Mouse (Mus musculus): ENCODE measurements around the gene Rpl4. TPM values are rescaled to one million over a fixed set of nuclear protein-coding genes. Genes with fewer than 3 reads are reported as not detected.

The Rpl4 gene
- polyA plus RNA-seq, 1 experiment, result 421 TPM

DNA sequence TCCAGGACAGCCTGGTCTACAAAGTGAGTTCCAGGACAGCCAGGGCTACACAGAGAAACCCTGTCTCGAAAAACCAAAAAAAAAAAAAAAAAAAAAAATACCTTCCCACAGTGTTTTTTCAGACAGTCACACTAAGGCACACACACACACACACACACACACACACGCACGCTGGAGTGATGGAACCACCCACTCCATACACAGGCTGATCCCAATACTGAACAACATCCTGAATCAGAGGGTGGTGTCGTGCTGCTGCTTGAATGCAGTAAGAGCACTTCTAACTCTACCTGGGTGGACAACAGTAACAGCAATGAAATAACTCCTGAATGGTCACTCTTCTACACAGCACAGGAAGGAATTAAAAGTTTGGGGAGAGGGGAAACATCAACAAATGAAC lies 48.3 kb downstream of the Rpl4 start:
- WGBS, result 81% methylated on average over 4 of the region's 4 CpGs

DNA sequence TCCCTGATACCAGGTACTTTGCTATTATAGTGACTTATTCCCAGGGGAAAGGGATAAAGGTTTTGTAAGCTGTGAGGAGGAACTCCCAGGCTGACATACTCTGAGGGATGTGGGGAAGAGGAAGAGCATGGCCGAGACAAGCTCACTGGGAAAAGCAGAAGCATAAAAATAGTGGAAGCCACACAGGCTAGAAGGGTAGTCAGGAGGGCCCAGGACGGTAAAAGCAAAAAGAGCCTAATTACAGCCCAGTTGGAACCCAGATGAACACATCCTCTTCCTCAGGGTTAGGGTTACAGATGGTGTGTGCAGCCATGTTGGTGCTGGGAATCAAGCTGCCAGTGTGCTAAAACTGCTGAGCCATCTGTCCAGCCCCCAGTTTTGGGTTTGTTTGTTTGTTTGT lies 48.9 kb downstream of the Rpl4 start:
- no peak overlapping the region for H3K27ac ChIP-seq (ENCODE audit: insufficient read depth, low read depth, low read length)
- no peaks in the 10 kb centered on the region for H3K36me3 ChIP-seq (ENCODE audit: control insufficient read depth, insufficient read depth, low read length)
- DNase-seq, result no peak
- no peak overlapping the region for H3K4me3 ChIP-seq (ENCODE audit: insufficient read depth, low read depth, low read length)
- 71% methylated on average over 2 of the region's 2 CpGs for WGBS
- H3K27me3 ChIP-seq (replicated peaks; ENCODE audit: control insufficient read depth, insufficient read depth, low read length), result no peaks in the 10 kb centered on the region
- TF ChIP-seq POLR2A (IDR thresholded peaks at IDR 0.05; ENCODE audit: low read depth, low read length) (no peak), CTCF (conservative IDR thresholded peaks at IDR 0.05; ENCODE audit: insufficient read depth, insufficient read length, low read depth, low read length) (no peak)
- H3K4me1 ChIP-seq (ENCODE audit: control insufficient read depth, insufficient read depth, low read length), result peaks cover 10% of the 10 kb centered on the region; the same call in 1 of the 2 replicates

More for the DNA sequence above, 48.3 kb downstream of the Rpl4 start:
- H3K27ac ChIP-seq (ENCODE audit: insufficient read depth, low read depth, low read length), result no peak overlapping the region
- H3K4me1 ChIP-seq (ENCODE audit: control insufficient read depth, insufficient read depth, low read length), result peaks cover 10% of the 10 kb centered on the region; the same call in 1 of the 2 replicates
- H3K36me3 ChIP-seq (ENCODE audit: control insufficient read depth, insufficient read depth, low read length), result no peaks in the 10 kb centered on the region
- no peak overlapping the region for H3K4me3 ChIP-seq (ENCODE audit: insufficient read depth, low read depth, low read length)
- TF ChIP-seq CTCF (conservative IDR thresholded peaks at IDR 0.05; ENCODE audit: insufficient read depth, insufficient read length, low read depth, low read length), result no peak
- no peak for TF ChIP-seq POLR2A (IDR thresholded peaks at IDR 0.05; ENCODE audit: low read depth, low read length)
- H3K27me3 ChIP-seq (replicated peaks; ENCODE audit: control insufficient read depth, insufficient read depth, low read length), result no peaks in the 10 kb centered on the region
- no peak for DNase-seq

DNA sequence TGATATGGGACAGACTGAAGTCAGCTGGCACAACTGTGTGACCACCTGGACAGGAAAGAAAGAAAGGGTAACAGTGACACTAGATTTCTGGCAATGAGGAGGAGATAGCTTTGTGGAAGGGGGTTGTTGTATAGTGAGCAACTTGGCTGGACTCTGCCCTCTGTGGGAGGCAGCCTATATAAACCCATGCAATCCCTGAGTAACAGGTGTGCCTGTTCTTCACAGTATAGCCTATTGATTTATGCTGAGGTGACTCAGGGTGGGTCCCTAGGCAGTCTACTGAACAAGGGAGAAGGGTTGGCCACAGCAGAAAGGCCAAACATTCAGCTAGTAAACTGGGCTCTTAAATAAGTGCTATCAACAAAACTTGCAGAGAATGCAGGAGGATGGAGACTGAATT lies 52.6 kb downstream of the Rpl4 start:
- DNase-seq, result no peak
- Histone ChIP-seq H3K4me1 (ENCODE audit: control insufficient read depth, insufficient read depth, low read length) (peaks cover 11% of the 10 kb centered on the region; the same call in 1 of the 2 replicates), H3K27me3 (replicated peaks; ENCODE audit: control insufficient read depth, insufficient read depth, low read length) (no peaks in the 10 kb centered on the region), H3K36me3 (ENCODE audit: control insufficient read depth, insufficient read depth, low read length) (no peaks in the 10 kb centered on the region), H3K4me3 (ENCODE audit: insufficient read depth, low read depth, low read length) (no peak overlapping the region), H3K27ac (ENCODE audit: insufficient read depth, low read depth, low read length) (no peak overlapping the region)
- TF ChIP-seq POLR2A (IDR thresholded peaks at IDR 0.05; ENCODE audit: low read depth, low read length) (no peak), CTCF (conservative IDR thresholded peaks at IDR 0.05; ENCODE audit: insufficient read depth, insufficient read length, low read depth, low read length) (no peak)

DNA sequence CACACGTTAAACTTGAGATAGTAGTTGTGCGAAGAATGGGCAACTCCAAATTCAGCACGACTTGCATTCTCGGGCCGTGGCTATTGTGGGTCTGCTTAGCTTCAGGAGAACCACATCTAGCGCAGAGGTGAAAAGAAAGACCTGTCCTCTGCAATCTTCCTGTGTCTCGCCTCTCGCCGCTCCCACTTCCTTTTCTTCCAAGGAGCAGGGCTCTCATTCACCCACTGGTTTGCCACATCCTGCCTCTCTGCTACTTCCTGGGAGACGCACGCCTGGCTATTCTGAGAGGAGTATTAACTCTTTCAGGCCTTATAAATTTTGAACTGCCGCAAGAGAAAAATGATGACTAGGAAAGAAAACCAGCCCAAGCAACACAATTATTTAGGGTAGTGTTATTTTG lies 54.6 kb downstream of the Rpl4 start:
- Histone ChIP-seq H3K27me3 (replicated peaks; ENCODE audit: control insufficient read depth, insufficient read depth, low read length) (no peaks in the 10 kb centered on the region), H3K36me3 (ENCODE audit: control insufficient read depth, insufficient read depth, low read length) (no peaks in the 10 kb centered on the region), H3K27ac (ENCODE audit: insufficient read depth, low read depth, low read length) (no peak overlapping the region), H3K4me3 (ENCODE audit: insufficient read depth, low read depth, low read length) (no peak overlapping the region), H3K4me1 (ENCODE audit: control insufficient read depth, insufficient read depth, low read length) (peaks cover 6% of the 10 kb centered on the region; the same call in 1 of the 2 replicates)
- 71% methylated on average over 12 of the region's 12 CpGs for WGBS
- TF ChIP-seq POLR2A (IDR thresholded peaks at IDR 0.05; ENCODE audit: low read depth, low read length) (no peak), CTCF (conservative IDR thresholded peaks at IDR 0.05; ENCODE audit: insufficient read depth, insufficient read length, low read depth, low read length) (no peak)
- DNase-seq, result no peak

Other genes starting within 250 kb of the Rpl4 start
- gene Smad6, start 151.3 kb upstream of the Rpl4 start, polyA plus RNA-seq (2012; rRNA removed), result 15.9 and 22.8 TPM in 2 replicates
- 5.1 and 6.9 TPM in 2 replicates for gene Lctl, start 56.2 kb upstream of the Rpl4 start, polyA plus RNA-seq (2012; rRNA removed)
- gene Zwilch, start 271 bp upstream of the Rpl4 start, polyA plus RNA-seq (2012; rRNA removed), result 0.35 and 0.77 TPM in 2 replicates
- 15.8 and 24.9 TPM in 2 replicates for gene Snapc5, start 5.9 kb downstream of the Rpl4 start, polyA plus RNA-seq (2012; rRNA removed)
- gene Uchl4, start 61.8 kb downstream of the Rpl4 start, polyA plus RNA-seq (2012; rRNA removed), result 0.11 and 0.15 TPM in 2 replicates
- gene Map2k1, start 80.3 kb downstream of the Rpl4 start, polyA plus RNA-seq (2012; rRNA removed), result 40.8 and 46.3 TPM in 2 replicates
- 3.2 and 5.5 TPM in 2 replicates for gene Tipin, start 108.2 kb downstream of the Rpl4 start, polyA plus RNA-seq (2012; rRNA removed)
- 13.0 and 13.6 TPM in 2 replicates for gene Dis3l, start 167.9 kb downstream of the Rpl4 start, polyA plus RNA-seq (2012; rRNA removed)
- gene Megf11, start 212.3 kb downstream of the Rpl4 start, polyA plus RNA-seq (2012; rRNA removed), result 0.16 and 0.23 TPM in 2 replicates